Mouse (Mus musculus): ENCODE measurements around the gene Nkiras2. TPM values are rescaled to one million over a fixed set of nuclear protein-coding genes. Genes with fewer than 3 reads are reported as not detected.
"Not testable (repeated sequence)": the region's sequence is repeated elsewhere in the genome, so short reads cannot be mapped to it uniquely, and the experiment has no call there.

Gene Nkiras2
- total RNA-seq, 2 experiments from 2014 or later: 18.6 to 19.1 TPM

DNA sequence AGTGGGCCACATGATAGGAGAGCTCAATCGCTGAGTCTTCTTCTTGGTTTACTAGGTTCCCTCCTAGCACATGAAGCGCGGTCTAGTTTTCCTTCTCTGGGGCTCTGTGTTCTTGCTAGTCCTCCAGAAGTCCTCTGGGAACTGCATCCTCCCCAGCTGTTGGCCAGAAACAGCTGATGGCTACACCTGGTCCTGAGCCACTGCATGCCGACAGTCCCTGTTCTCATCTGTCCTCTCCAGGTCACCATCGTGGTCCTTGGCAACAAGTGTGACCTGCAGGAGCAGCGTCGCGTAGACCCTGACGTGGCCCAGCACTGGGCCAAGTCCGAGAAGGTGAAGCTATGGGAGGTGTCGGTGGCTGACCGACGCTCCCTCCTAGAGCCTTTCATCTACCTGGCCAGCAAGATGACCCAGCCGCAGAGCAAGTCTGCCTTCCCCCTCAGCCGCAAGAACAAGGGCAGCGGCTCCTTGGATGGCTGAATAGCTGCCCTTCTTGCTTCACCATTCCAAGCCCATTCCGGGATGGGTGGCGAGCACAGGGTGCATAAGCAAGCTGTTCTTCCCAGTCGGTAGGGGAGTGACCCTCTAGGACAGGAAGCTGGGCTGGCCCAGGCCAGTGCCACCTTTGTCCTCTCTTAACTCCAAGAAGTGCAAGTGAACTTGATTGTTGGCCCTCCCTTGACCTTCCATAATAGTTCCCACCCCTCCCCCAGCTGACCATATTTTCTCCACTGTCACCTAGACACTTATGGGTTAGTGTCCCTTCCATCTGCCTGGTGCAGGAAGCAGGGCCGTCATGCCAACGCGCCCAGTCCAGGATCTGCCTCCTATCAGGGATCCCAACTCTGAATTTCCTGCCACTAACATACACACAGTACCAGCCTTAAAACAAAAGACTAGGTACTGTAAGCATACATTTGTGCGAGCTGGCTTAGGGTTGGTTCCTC is 7.0 kb downstream of the Nkiras2 start:
- intact Hi-C loops (cut with DNase I): loop anchor here (2.0 kb wide), 2 partner anchors 55 to 67 kb away; partner anchors contain the start of gene Zfp385c
- DNase-seq: no peak

DNA sequence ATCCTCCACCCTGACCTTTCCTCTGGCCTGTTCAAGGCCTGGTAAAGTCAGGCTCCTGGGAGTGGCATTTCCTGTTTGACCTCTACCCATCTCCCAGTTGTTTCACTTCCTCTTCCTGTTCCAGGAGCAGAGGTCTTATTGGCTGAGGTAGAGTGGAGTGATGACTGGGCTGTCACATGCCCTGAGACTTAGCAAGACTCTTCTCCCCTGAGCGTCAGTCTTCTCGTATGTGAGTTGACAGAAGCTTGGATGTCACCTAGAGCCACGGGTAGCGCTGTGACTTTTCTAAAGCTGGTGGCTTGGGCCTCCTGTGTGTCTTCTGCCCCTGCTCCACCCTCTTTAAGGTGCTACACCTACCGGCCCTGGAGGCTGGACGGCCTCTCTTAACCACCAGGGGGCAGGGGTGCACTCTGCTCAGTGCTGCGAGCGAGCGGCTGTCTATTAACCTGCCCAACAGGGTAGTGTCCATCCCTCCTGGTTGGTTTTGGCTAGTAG is 7.7 kb downstream of the Nkiras2 start:
- intact Hi-C loops (cut with DNase I): loop anchor here (2.0 kb wide), 2 partner anchors 56 to 66 kb away; partner anchors contain the start of gene Zfp385c

GRCm38 (mm10) chr11:100628056-100628455 is 9.0 kb downstream of the Nkiras2 start:
- no peak for DNase-seq
- intact Hi-C loops (cut with DNase I): no loop called here

More for the DNA sequence above, 7.7 kb downstream of the Nkiras2 start:
- peak; percentile 64 to 66 for DNase-seq

DNA sequence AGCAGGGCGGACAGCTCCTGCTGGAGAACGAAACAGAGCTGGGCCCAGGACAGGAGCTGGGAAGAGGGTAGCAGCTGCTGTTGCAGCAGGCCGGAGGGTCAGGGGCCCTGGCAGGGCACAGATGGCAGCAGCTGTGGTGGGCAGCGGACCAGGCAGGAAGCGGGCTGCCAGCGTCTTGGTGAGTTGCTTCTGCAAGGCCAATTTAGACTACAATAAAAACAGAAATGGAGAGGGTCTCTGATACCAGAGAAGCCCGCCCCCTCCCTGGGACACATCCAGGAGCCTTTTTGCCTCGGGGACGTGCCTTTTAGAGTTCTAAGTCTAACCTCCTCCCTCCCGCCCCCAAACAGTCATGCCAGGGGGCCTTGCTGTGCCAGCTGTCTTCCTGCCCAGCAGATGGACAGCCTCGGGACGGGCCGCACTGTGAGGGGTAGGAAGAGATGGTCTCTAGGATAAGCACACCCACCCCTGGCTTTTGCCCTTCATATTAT is 9.9 kb downstream of the Nkiras2 start:
- intact Hi-C loops (cut with DNase I): no loop called here
- DNase-seq: no peak

- no peak for DNase-seq
- intact Hi-C loops (cut with DNase I): loop anchor here (2.0 kb wide), 1 partner anchor 54 kb away; no protein-coding TSS in a partner anchor
Measured at GRCm38 (mm10) chr11:100634530-100634929, 15.5 kb downstream of the Nkiras2 start.

DNA sequence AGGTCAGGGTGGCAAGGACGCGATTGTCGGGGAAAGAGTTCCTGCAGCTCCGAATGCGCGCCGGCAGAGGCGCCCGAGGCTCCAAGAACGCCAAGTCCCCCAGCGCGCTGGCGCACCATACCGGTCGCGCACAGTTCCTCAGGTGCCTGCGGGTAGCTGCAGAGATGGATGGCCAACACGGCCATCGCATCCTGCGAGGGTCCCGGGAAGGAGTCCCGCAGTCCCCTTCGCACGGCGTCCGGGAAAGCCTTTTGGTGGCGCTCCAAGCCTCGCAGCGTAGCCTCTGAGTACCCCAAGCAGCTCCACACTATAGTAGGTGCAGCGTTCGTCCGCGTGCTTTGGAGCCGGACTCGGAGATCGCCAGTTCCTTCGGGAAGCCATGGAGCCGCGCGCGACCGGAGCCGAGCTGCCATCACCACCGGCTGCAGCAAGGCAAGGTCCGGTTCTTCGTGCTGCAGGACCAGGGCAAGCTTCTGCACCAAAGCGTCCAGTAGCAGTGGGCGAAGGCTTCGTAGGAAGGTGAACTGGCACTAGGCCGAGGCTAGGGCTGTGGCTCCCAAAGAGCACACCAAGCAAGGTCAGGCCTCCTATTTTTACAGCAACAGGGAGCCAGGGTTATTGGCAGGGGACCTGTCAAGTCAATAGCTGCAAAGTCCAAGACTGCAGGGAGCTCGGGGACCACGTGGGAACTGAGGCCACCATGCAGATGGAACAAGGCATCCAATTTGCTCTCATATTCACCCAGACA is 21.3 kb downstream of the Nkiras2 start:
- intact Hi-C loops (cut with DNase I): no loop called here
- no peak for DNase-seq

- intact Hi-C loops (cut with DNase I): no loop called here
- DNase-seq: no peak
Measured at GRCm38 (mm10) chr11:100643612-100644575, 24.9 kb downstream of the Nkiras2 start.

DNA sequence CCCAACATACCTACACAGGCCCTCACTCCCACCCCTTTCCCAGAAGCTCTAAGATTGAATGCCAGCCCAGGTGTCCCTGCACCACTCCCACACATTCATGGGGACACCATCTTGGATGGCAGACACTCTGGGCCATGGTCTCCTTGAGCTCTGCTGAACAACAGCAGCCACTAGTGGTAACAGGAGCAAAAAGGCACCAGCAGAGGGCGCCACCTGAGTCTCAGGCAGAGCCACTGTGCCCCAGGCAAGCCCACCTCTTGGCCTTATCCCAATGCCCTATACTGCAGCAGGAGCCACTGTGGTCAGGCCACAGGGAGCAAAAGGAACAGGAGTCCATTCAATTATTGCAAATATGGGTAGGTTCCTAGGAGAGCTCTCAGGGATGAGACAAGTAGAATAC is 27.2 kb downstream of the Nkiras2 start:
- intact Hi-C loops (cut with DNase I): no loop called here
- DNase-seq: no peak

- intact Hi-C loops (cut with DNase I): no loop called here
- no peak for DNase-seq
Measured at GRCm38 (mm10) chr11:100648405-100648804, 29.4 kb downstream of the Nkiras2 start.

GRCm38 (mm10) chr11:100651205-100651604 is 32.2 kb downstream of the Nkiras2 start:
- no peak for DNase-seq
- intact Hi-C loops (cut with DNase I): no loop called here

DNA sequence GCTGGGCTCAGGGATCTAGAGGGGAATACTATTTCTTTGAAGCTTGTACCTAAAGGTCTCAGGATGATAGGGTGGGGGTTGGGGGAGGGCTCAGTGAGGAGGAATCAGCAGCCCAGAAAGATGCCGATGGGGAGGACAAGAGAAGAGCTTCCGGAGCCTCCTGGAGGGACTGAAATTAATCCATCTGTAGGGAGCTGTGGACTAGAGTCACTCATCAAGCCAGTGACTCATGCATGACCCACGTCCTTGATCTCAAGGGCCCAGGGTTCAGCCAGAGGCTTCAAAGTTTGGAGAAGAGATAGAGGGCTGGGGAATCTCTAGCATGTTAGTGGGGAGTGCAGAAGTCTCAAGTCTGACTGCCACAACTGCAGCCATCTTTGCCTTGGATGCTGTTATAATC is 32.7 kb downstream of the Nkiras2 start:
- intact Hi-C loops (cut with DNase I): no loop called here
- no peak for DNase-seq

DNA sequence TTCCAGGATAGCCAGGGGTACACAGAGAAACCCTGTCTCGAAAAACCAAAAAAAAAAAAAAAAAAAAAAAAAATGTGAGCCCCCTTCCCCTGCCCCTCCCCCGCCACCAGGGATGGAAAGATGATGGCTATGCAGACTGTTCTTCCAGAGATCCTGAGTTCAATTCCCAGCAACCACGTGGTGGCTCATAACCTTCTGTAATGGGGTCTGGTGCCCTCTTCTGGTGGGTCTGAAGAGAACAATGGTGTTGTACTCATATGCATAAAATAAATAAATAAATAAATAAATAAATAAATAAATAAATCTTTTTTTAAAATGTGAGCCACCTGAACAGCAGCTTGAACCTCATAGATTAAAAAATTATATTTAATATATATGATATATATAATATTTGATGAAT is 36.5 kb downstream of the Nkiras2 start:
- DNase-seq; intact Hi-C loops (cut with DNase I): not testable (repeated sequence)

GRCm38 (mm10) chr11:100656458-100656857 is 37.4 kb downstream of the Nkiras2 start:
- intact Hi-C loops (cut with DNase I): no loop called here
- no peak for DNase-seq

DNA sequence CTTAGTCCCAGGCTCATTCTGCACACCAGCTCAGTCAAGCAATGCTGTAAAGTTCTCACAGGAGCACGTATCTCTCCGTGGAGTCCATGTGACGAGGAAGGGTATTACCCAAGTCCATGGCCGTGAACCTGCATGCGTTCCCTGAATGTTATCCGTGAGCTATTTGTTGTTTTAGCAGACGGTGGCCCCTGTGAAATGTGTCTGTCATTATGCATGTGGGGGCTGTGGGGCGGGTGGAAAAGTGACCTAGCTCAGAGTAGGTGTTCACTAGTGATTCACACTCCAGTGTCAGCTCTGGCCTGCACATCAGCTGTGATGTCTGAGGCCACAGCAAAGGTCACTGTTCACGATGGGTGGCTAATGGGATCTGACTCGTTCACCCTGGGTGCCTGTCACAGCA is 40.8 kb downstream of the Nkiras2 start:
- intact Hi-C loops (cut with DNase I): no loop called here
- DNase-seq: no peak

DNA sequence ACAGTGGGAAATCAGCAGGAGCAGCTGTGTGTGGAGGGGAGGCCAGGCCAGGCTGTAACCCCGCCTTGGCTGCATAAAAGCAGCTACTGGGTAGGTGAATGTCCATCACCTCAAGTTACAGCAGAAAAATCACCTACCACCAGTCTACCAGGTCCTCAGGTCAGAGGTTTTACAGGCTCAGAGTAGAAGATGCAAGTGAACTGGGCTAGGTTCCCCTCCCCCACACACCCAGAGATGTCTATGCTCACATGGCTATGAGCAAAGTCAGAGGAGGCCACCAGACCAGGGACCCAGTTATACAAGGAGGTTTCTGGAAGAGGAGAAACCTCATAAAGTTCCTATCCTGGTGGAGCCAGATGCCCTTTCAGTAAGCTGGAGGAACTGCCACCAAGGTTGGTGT is 52.0 kb downstream of the Nkiras2 start:
- intact Hi-C loops (cut with DNase I): no loop called here
- no peak for DNase-seq

DNA sequence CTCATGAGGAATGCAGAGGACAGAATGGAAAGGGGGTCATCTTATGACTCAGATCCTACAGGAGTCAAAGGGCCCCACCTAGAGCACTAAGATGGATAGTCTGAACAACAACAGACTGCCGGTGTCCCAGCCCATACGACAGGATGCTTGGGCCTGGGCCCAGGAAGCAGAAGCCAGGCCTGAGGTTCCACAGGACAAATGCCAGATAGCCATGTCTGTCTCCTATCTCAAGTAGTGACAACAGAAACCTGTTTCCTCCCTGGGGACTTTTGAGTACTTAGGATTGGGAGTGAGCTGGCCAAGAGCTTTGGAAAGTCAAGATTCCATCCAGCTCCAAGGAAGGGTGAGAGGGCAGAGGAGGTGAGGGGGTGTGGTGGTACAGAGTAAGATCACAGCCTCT is 52.9 kb downstream of the Nkiras2 start:
- intact Hi-C loops (cut with DNase I): no loop called here
- DNase-seq: no peak

DNA sequence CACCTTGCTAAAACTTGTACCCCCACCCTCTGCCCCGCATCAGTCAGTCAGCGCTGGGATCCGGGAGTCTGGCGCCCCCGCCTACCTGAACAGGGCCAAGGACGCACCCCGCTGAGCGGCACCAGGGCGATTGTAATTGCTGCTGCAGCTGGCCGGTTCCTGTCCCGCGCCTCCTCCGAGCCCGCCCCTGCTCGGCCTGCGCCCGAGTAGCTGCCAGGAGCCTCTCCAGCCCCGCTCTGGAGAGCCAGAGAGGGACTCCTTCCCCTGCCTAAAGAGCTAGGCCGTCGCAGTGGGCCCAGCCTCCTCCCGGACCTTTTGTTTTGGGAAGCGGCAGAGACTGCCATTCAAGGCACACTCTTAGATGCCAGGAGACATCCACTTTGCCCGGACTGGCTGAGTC is 54.1 kb downstream of the Nkiras2 start:
- intact Hi-C loops (cut with DNase I): no loop called here
- DNase-seq: peak; percentile 51 to 66
